Mouse (Mus musculus) CH12.LX (cell line): ENCODE measurements around the gene Pik3r6.

Source experiments
- ELF1 ChIP-seq: IDR thresholded peaks from 2 replicates; pipeline ENCODE4 v1.6.1; 2014; ENCODE audit warnings: low read depth, mild to moderate bottlenecking, inconsistent platforms, low read length, improper control_type of control experiment
- EP300 ChIP-seq: IDR thresholded peaks from 2 replicates; pipeline ENCODE4 v1.6.1; 2011; ENCODE audit warnings: low read length, improper control_type of control experiment
- GABPA ChIP-seq: IDR thresholded peaks from 2 replicates; pipeline ENCODE4 v1.6.1; 2012; ENCODE audit warnings: low read depth, low read length, improper control_type of control experiment, inconsistent platforms; ENCODE audit not compliant: insufficient replicate concordance
- JUN ChIP-seq: IDR thresholded peaks from 2 replicates; pipeline ENCODE4 v1.6.1; 2011; ENCODE audit warnings: low read depth, mild to moderate bottlenecking, low read length, improper control_type of control experiment, moderate library complexity; ENCODE audit not compliant: insufficient read depth
- MAX ChIP-seq: IDR thresholded peaks from 2 replicates; pipeline ENCODE4 v1.6.1; 2011; ENCODE audit warnings: low read length, improper control_type of control experiment
- RAD21 ChIP-seq: IDR thresholded peaks from 2 replicates; pipeline ENCODE4 v1.6.1; 2011; ENCODE audit warnings: low read depth, mild to moderate bottlenecking, low read length, improper control_type of control experiment, moderate library complexity

DNA sequence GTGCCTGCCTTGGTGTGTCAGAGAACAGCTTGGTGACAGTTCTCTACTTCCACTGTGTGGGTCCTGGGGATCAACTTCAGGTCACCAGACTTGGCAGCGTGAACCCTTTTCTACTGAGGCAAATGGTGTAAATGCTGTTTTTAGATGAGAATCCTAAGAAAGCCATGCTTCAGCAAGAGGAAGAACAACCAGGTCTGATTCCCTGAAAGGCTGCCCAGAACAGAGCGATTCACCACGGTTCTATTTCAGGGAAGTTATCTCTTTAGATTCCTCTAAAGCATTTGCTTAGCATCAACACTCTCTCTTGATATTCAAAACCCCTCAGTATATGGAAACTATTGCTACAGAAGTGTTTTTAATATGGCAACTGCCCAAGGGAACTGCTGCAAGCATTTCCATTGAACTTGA, 24.2 kb upstream of the Pik3r6 start:
- no peak for TF ChIP-seq MAX
- TF ChIP-seq JUN = no peak
- TF ChIP-seq GABPA = no peak
- no peak for TF ChIP-seq EP300
- TF ChIP-seq ELF1 = no peak
- no peak for TF ChIP-seq RAD21
